In genomic region chr11:118232314-118232831, GRCm38 (mm10) we compare ENCODE assay signal across 8 mouse cellular contexts. TPM values are rescaled to one million over a fixed set of nuclear protein-coding genes. Genes with fewer than 3 reads are reported as not detected.
DNase-seq lines count a peak whose midpoint lies in the region; ATAC-seq and TF ChIP-seq lines count a peak whose summit lies in the region.

No protein-coding gene starts in this region.

- ATAC-seq in megakaryocyte-erythroid progenitor cell, adult 5-6 weeks (replicated peaks; ENCODE audit: low FRiP score, low TSS enrichment, poor library complexity, severe bottlenecking), result peak; percentile 94

- intact Hi-C loops in gastrocnemius, adult 2 months (cut with DNase I), result no loop called here

- H3K27ac ChIP-seq in gastrocnemius, adult 2 months, result peak overlapping the region; percentile 87

- TF ChIP-seq CTCF in gastrocnemius, adult 2 months (IDR thresholded peaks at IDR 0.05), result peak; percentile 63

- peak; percentile 60 for DNase-seq in gastrocnemius, adult 2 months
- DNase-seq in gastrocnemius, postnatal 4 days (ENCODE audit: low spot score in 2 of 2), result no peak
- peak; percentile 88 for DNase-seq in CD4-positive helper T cell, adult 2 months (ENCODE audit: low read depth, low spot score)
- peak; percentile 45 for DNase-seq in embryo, embryonic 10.5 days (ENCODE audit: low spot score)
- DNase-seq in kidney, postnatal 25 days, result peak; percentile 52 to 69
- DNase-seq in right cerebral cortex, postnatal 10 days (ENCODE audit: low spot score in 2 of 2), result no peak
- DNase-seq in ovary, postnatal 10 days (ENCODE audit: low spot score), result no peak

- H3K4me3 ChIP-seq in gastrocnemius, adult 2 months, result peak overlapping the region; percentile 47

RNA-seq across cellular contexts. Expression of gene Cyth1, which starts 16.0 kb away (rescaled TPM):
- 10 to 100 TPM; 28.6 to 49.6 TPM for total RNA-seq in gastrocnemius, adult 2 months (2021)
- total RNA-seq in gastrocnemius, postnatal 4 days (2021), result 10 to 100 TPM; 28.4 to 32.2 TPM
- total RNA-seq in megakaryocyte-erythroid progenitor cell, adult 5-6 weeks (2014; fragmentation: Nextera tagmentation), result 6.8 and 14.3 TPM in 2 replicates
- total RNA-seq in megakaryocyte-erythroid progenitor cell, adult 5-6 weeks (2017), result 11.2 and 17.7 TPM in 2 replicates

RNA-seq across cellular contexts. Expression of gene Usp36, which starts 57.7 kb away (rescaled TPM):
- 10 to 100 TPM; 15.7 to 17.4 TPM for total RNA-seq in gastrocnemius, adult 2 months (2021)
- 10 to 100 TPM; 14.8 to 16.6 TPM for total RNA-seq in gastrocnemius, postnatal 4 days (2021)
- 39.5 and 44.6 TPM in 2 replicates for total RNA-seq in megakaryocyte-erythroid progenitor cell, adult 5-6 weeks (2014; fragmentation: Nextera tagmentation)
- total RNA-seq in megakaryocyte-erythroid progenitor cell, adult 5-6 weeks (2017), result 16.6 and 17.1 TPM in 2 replicates

Comparison
In these comparisons a context has a peak if more than half of its experiments do, and no peak if none do; other contexts are left out.
1. DNase-seq: peak in gastrocnemius, adult 2 months (single experiment), CD4-positive helper T cell, adult 2 months (single experiment), embryo, embryonic 10.5 days (single experiment) and kidney, postnatal 25 days (2 of 2); none in gastrocnemius, postnatal 4 days (0 of 2), right cerebral cortex, postnatal 10 days (0 of 2) and ovary, postnatal 10 days (single experiment).